Mouse (Mus musculus): ENCODE measurements at regions not wholly inside any gene's neighbourhood (a gene's known extent, or its start where the extent isn't known, plus 50 kb on each side); places are given as distances from the start of the nearest gene placed in this dataset.

- no peak for TF ChIP-seq CTCF (IDR thresholded peaks at IDR 0.05; ENCODE audit: insufficient read depth, low read length)
- TF ChIP-seq POLR2A (IDR thresholded peaks at IDR 0.05; ENCODE audit: borderline replicate concordance, extremely low read depth, low read depth, low read length) = no peak
These were observed 58.8 kb upstream of the Fut8 start for GRCm38 (mm10) chr12:77179138-77179537.
